Mouse (Mus musculus) liver, embryonic 14.5 days (tissue): ENCODE results near the gene Mrps31. TPM values are rescaled to one million over a fixed set of nuclear protein-coding genes. Genes with fewer than 3 reads are reported as not detected.
A peak's percentile ranks its signal among the peaks of the same experiment; 100 is the strongest.

Experiments used
- ATAC-seq: fragments of 200-750 bp; cut with Nextera tagmentation; 2 replicates; pipeline ENCODE4 v1.8.0; 2017; ENCODE audit warnings: moderate number of reproducible peaks, mild to moderate bottlenecking, moderate library complexity; ENCODE audit not compliant: insufficient read depth
- DNase-seq, 3 experiments: peaks; one replicate each; pipeline ENCODE4 v3.0.0-alpha.2; 2012 to 2013; ENCODE audit warnings: low read depth in 3 of 3, low spot score in 3 of 3
- H3K27ac ChIP-seq: fragments of 300-500 bp; sonication (generic); 2 replicates; pipeline ENCODE4 v1.5.1; 2014; ENCODE audit warnings: moderate library complexity, mild to moderate bottlenecking, control low read depth, inconsistent platforms
- H3K27me3 ChIP-seq: fragments of 300-500 bp; sonication (generic); 2 replicates; pipeline ENCODE4 v1.6.1; 2014; ENCODE audit warnings: mild to moderate bottlenecking, low read length, moderate library complexity; ENCODE audit not compliant: control insufficient read depth, insufficient read depth
- H3K36me3 ChIP-seq: fragments of 300-500 bp; sonication (generic); replicated peaks from 2 replicates; pipeline ENCODE4 v1.6.1; 2014; ENCODE audit warnings: low read depth; ENCODE audit not compliant: control insufficient read depth, insufficient read depth
- H3K4me1 ChIP-seq, 2 experiments: fragments of 200-500 bp in 1 of 2; fragments of 300-500 bp in 1 of 2; sonication (generic) in 1 of 2; replicated peaks; 2 replicates each; pipeline ENCODE4 v1.6.1; 2012 to 2014; ENCODE audit warnings: antibody characterized with exemption in 1 of 2, inconsistent platforms in 1 of 2, low read length in 1 of 2; ENCODE audit not compliant: control insufficient read depth in 2 of 2, insufficient read depth in 2 of 2
- H3K4me2 ChIP-seq: fragments of 300-500 bp; sonication (generic); 2 replicates; pipeline ENCODE4 v1.6.1; 2014; ENCODE audit warnings: low read depth, mild to moderate bottlenecking, control low read depth, moderate library complexity
- H3K4me3 ChIP-seq, 2 experiments: fragments of 200-500 bp in 1 of 2; fragments of 300-500 bp in 1 of 2; sonication (generic) in 1 of 2; 2 replicates each; pipeline ENCODE4 v1.5.1; 2012 to 2014; ENCODE audit warnings: low read depth in 2 of 2, low read length in 2 of 2, mild to moderate bottlenecking in 2 of 2, control low read depth in 1 of 2, inconsistent platforms in 1 of 2, moderate library complexity in 1 of 2; ENCODE audit not compliant: insufficient read depth in 1 of 2
- H3K9ac ChIP-seq: fragments of 300-500 bp; sonication (generic); replicated peaks from 2 replicates; pipeline ENCODE4 v1.6.1; 2014; ENCODE audit warnings: mild to moderate bottlenecking, control low read depth, moderate library complexity
- H3K9me3 ChIP-seq: fragments of 300-500 bp; sonication (generic); 2 replicates; pipeline ENCODE4 v1.6.1; 2016; ENCODE audit warnings: low read length, mixed read lengths; ENCODE audit not compliant: control insufficient read depth
- CTCF ChIP-seq: IDR thresholded peaks from 2 replicates; pipeline ENCODE4 v1.5.1; 2016; ENCODE audit warnings: antibody characterized with exemption, low read depth, control low read depth
- EP300 ChIP-seq: IDR thresholded peaks from 2 replicates; pipeline ENCODE4 v1.6.1; 2016; ENCODE audit warnings: antibody characterized with exemption, low read depth
- WGBS: fragments of 180-500 bp; shearing (Covaris S2); extraction: QIAGEN DNeasy Blood & Tissue Kit; methylation state at CpG from one replicate; pipeline ENCODE4 v1.1.7; 2014; ENCODE audit not compliant: insufficient replicate concordance; 5-methylcytosine and 5-hydroxymethylcytosine counted together
- polyA plus RNA-seq, 2 experiments: library from polyadenylated mRNA; depleted of rRNA in 1 of 2; stranded (reverse) in 1 of 2; unstranded in 1 of 2; fragments of >200 nt; fragmentation: Nextera tagmentation in 1 of 2; extraction: Ambion mirVana in 1 of 2; gene quantifications; 2 replicates each; pipeline versions ENCODE4 v1.2.1 to v1.2.3; 2012 to 2014

The Mrps31 gene
- polyA plus RNA-seq, 2 experiments, result 12.0 to 28.3 TPM

DNA sequence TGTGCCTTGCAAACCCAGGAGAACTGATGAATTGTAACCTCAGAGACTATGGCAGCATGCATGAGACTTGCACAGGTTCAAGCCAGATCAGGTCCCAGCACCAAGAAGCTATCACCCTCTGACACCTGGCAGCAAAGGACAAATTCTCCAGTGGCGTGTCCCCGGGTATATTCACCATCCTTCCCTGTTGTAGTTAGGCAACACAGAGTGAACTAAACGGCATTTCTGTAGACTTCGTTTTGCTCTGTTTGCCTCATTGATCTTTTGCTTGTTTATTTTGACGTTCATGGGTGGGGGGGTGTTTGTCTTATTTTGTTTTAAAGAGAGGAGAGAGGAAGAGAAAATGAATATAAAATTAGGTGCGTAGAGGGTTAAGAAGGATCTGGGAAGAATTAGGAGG lies 26.0 kb upstream of the Mrps31 start:
- ATAC-seq (no peak), DNase-seq (no peak)
- 63% methylated on average over 6 of the region's 6 CpGs for WGBS
- Histone ChIP-seq H3K27ac (no peak overlapping the region), H3K36me3 (peaks cover 8% of the 10 kb centered on the region), H3K9me3 (no peaks in the 10 kb centered on the region), H3K9ac (no peak overlapping the region), H3K4me1 (peaks cover 0 to 2% of the 10 kb centered on the region in 2 experiments; a peak in 2 of 4 replicates), H3K4me2 (no peak overlapping the region), H3K4me3 (no peak overlapping the region), H3K27me3 (no peaks in the 10 kb centered on the region)
- TF ChIP-seq EP300 (no peak), CTCF (no peak)

GRCm38 (mm10) chr8:22389874-22390273 lies 21.3 kb upstream of the Mrps31 start:
- Histone ChIP-seq H3K9ac (no peak overlapping the region), H3K4me1 (peaks cover 0 to 14% of the 10 kb centered on the region in 2 experiments; a peak in 2 of 4 replicates), H3K4me3 (no peak overlapping the region), H3K27ac (no peak overlapping the region), H3K27me3 (no peaks in the 10 kb centered on the region), H3K36me3 (peaks cover 6% of the 10 kb centered on the region), H3K9me3 (no peaks in the 10 kb centered on the region), H3K4me2 (no peak overlapping the region)
- TF ChIP-seq CTCF (no peak), EP300 (no peak)
- DNase-seq (no peak), ATAC-seq (no peak)
- WGBS, result 66% methylated on average over 10 of the region's 10 CpGs

DNA sequence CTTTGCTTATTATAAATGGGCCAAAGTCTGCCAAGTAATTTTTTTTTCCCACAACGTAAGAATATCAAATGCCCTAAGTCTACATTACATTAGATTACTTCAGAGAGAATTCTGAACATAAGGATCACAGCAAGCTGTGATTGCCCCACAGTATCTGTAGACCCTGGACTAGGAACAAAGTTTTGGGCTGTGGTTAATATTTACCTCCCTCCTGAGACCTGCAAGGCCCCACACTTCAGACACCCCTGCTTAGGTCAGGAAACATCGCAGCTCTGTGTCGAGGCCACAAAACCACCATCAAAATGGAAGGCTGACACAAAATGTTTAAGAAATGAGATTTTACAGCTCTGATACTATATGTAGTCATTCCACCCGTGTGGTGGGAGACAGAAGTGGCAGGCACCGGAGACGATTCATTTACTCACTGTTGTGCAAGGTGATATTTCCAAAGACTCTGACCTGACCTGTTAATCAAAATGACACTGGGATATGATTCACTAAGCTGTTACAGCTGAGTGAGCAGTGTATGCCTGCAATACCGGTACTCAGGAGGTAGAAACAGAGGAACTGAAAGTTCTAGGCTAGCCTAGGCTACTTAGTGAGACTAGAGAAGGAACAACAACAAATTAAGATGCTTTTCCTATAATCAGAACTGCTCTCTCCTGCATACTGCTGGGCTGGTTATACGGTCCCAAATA lies 20.2 kb upstream of the Mrps31 start:
- no peaks in the 10 kb centered on the region for H3K9me3 ChIP-seq
- no peak overlapping the region for H3K27ac ChIP-seq
- DNase-seq (no peak), ATAC-seq (peak; percentile 72)
- no peak overlapping the region for H3K4me2 ChIP-seq
- no peaks in the 10 kb centered on the region for H3K27me3 ChIP-seq
- WGBS, result 71% methylated on average over 8 of the region's 8 CpGs
- H3K4me3 ChIP-seq, result no peak overlapping the region
- H3K36me3 ChIP-seq, result peaks cover 6% of the 10 kb centered on the region
- no peak overlapping the region for H3K9ac ChIP-seq
- TF ChIP-seq EP300 (no peak), CTCF (no peak)
- H3K4me1 ChIP-seq, result peaks cover 0 to 16% of the 10 kb centered on the region in 2 experiments; a peak in 2 of 4 replicates

- no peak for TF ChIP-seq CTCF
- TF ChIP-seq EP300, result no peak
- no peak overlapping the region for H3K27ac ChIP-seq
- H3K9me3 ChIP-seq, result no peaks in the 10 kb centered on the region
- H3K4me1 ChIP-seq, result peaks cover 0 to 25% of the 10 kb centered on the region in 2 experiments; a peak in 2 of 4 replicates
- H3K4me2 ChIP-seq, result no peak overlapping the region
- DNase-seq (no peak), ATAC-seq (no peak)
- 33% methylated on average over 4 of the region's 4 CpGs for WGBS
- H3K4me3 ChIP-seq, result no peak overlapping the region
- no peaks in the 10 kb centered on the region for H3K36me3 ChIP-seq
- no peak overlapping the region for H3K9ac ChIP-seq
- H3K27me3 ChIP-seq, result no peaks in the 10 kb centered on the region
Observed at GRCm38 (mm10) chr8:22394471-22394870, 16.7 kb upstream of the Mrps31 start.

GRCm38 (mm10) chr8:22395256-22395655 lies 15.9 kb upstream of the Mrps31 start:
- no peak for ATAC-seq
- TF ChIP-seq CTCF (no peak), EP300 (no peak)
- Histone ChIP-seq H3K4me3 (no peak overlapping the region), H3K27me3 (no peaks in the 10 kb centered on the region), H3K36me3 (no peaks in the 10 kb centered on the region), H3K4me2 (no peak overlapping the region), H3K9me3 (no peaks in the 10 kb centered on the region), H3K27ac (no peak overlapping the region), H3K9ac (no peak overlapping the region), H3K4me1 (peaks cover 0 to 23% of the 10 kb centered on the region in 2 experiments; a peak in 2 of 4 replicates)
- 81% methylated on average over 8 of the region's 8 CpGs for WGBS
- no peak for DNase-seq
